Mouse (Mus musculus) lung, postnatal 14 days (tissue): ENCODE data around the gene Cyp4f40.
"Not testable (repeated sequence)": the region's sequence is repeated elsewhere in the genome, so short reads cannot be mapped to it uniquely, and the experiment has no call there.

Source experiments
- DNase-seq: peaks from one replicate; pipeline ENCODE4 v3.0.0; 2021

Gene Cyp4f40

DNA sequence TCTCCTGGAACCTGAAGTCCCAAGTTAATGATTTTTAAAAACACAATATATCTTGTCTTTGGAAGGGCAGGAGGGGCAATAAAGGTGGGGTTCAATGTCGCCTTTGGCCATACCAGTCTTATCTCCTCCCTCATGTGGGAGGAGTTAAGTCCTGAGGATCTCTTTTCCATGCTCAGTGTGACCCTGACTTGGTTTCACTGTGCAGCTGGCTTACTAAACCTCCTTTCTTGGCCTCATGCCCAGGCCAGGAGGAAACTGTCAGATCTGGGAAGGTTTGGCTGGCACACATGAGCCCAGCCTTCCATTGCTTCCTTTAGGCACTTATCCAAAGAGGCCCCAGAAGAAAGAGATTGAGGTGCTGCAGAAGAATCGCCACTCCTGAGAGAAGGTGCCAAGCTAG is at the start of gene Cyp4f40:
TSS of gene Cyp4f40 (plus strand) at position 189 of the 400 bp plus-strand sequence.
- peak; percentile 56 for DNase-seq

DNA sequence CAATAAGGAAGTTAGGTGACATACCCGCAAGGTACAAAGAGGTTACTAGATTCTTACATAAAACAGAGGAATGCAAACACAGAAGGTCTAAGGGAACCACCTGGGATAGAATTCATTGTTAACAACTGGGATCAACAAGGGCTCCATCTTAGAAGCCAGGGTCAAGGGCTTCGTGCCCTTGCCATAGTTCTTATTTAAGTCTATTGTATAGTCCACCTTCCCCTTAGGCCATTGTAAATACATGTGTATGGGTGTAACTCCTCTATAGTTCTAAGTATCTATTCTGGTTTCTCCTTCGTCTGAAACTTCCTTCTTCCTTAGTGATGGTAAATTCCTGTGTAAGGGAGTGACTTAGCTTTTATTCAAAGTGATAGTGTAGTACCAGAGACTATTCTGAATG is 48.5 kb upstream of the Cyp4f40 start:
- not testable (repeated sequence) for DNase-seq

DNA sequence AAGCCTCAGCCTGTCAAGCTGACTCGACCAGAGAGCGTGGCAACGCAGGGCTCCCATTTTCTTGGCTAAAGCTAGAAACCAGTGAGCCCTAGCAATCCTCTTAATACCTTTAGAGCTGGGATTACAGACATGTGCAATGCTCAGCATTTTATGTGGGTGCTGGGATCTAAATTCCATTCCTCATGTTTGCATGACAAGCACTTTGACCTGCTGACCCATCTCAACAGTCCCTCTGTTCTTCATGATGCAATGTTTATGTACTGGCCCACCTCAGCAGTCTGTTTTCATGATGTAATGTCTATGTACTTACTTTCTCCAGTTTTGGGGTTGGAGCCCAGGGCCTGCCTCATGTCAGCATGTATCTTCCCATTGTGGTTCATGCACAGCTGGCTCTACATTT is 47.8 kb upstream of the Cyp4f40 start:
- no peak for DNase-seq

DNA sequence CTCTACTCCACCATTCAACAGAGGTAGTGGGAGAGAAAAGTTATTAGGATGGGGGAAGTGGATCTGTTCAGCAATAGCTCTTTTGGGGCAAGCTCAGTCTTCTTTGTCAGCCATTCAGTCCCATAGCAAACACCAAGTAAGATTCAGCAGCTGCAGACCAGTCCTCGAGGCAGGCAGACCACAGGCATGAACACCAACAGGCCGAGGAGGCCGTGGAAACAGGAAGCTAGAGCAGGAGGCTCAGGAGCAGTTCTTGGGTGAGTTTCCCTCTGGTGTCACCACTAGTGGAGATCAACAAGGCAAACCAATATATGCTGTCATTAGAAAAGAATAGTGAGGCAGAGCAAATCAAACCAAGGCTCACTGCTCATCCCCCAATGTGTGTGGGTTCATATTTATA is 46.3 kb upstream of the Cyp4f40 start:
- DNase-seq, result no peak

DNA sequence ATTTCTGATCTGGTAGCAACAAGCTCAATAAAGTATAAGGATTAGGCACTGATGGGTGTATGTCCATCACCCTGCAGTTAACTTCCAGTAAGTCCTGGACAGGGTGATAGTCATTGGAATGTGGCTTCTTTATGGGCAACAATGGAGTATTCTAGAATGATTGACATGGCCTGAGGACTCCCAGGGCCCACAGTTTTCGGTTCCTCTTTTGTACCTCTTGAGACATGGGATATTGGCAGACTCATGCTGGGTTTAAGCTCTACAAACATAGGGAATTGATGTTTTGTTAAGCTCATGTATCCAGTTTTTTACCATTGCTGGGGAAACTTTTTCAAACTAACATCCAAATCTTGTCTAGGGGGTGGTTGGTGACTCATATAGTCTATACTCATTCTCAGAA is 41.4 kb upstream of the Cyp4f40 start:
- DNase-seq, result no peak

DNA sequence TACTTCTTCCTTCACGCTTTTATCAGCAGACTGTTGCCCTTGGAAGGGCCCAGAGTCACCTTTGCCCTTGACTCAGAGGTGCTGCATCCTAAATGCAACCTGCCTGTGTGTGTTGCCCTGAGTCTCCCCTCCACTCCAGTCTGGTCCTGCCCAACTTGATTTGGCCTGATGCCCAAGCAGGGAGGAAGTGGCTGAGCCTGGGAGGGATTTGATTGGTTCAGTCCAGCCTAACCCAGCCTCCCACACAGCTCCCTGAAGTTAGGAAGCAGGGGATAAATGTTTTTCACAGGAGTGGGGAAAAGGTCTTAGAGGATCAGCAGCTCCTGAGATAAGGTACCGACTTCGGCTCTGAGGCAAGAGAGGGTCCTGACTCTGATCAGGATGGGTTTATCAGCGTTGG is 37.7 kb upstream of the Cyp4f40 start, which contains the start of gene Cyp4f37:
TSS of gene Cyp4f37 (plus strand) at position 292 of the 400 bp plus-strand sequence.
- not testable (repeated sequence) for DNase-seq

DNA sequence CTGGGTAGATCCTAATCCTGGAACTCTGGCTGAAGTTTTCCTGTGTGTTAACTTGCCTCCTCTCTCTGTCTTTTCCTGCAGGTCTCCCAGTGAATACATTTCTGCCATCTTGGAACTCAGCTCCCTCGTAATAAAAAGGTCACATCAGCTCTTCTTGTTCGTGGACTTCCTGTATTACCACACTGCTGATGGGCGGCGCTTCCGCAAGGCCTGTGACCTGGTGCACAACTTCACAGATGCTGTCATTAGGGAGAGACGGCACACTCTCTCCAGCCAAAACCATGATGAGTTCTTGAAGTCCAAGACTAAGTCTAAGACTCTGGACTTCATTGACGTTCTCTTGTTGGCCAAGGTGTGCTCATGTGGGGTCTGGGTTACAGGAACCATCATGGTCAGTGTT is 29.0 kb upstream of the Cyp4f40 start:
- not testable (repeated sequence) for DNase-seq

DNA sequence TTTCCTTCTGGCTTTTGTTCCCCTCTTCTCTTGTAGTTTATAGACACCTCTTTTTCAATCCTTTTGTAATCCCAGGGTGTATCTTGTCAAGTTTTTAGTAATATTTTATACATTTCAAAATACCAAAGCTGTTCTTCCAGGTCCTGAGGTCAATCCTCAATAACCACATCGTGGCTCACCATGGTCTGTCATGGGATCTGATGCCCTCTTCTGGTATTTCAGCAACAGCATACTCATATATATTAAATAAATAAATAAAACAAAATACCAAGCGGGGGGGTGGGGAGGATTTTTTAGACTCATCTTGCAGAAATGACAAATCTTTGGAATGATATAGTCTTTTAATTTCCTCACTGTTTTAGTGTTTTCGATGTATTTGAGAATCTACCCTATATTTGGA is 26.8 kb upstream of the Cyp4f40 start:
- no peak for DNase-seq

DNA sequence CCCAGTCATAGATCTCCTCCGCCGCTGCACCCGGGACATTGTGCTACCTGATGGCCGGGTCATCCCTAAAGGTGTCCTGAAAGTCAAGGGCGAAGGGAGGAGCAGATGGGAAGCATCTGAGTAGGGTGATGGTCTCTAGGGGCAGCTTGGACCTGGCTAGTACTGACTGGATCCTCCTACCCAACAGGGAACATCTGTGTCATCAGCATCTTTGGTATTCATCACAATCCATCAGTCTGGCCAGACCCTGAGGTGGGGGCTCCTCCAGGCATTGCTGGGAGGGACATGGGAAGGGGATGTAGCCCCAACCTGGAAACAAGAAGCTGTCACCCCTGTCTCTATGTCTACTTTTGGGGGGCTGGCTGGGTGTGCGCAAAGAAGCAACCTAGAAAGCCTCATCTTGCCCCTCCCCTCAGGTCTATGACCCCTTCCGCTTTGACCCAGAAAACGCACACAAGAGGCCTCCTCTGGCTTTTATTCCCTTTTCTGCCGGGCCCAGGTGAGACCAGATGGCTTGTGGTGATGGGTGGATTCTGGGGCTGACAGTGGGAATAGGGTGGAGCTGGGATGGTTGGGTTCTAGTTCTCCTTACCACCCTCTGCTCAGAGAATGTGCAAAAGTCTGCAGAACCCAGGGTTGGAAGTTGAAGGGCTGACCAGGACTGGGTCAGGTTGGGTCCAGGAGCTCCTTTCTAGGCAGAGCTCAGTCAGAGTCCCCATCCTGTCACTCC is 24.3 kb upstream of the Cyp4f40 start:
- DNase-seq, result not testable (repeated sequence)

DNA sequence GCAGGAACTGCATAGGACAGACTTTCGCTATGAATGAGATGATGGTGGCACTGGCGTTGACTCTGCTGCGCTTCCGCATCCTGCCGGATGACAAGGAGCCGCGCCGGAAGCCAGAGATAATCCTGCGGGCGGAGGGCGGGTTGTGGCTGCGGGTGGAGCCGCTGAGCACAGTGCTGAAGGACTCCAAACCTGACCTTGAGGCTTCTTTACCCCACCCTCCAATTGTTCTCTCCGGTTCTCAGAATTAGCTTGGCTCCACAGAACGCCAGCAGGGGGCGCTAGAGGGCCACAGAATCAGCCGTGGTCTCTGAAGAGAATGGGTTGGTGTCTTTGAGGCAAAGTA is 23.8 kb upstream of the Cyp4f40 start:
- DNase-seq, result peak; percentile 88

DNA sequence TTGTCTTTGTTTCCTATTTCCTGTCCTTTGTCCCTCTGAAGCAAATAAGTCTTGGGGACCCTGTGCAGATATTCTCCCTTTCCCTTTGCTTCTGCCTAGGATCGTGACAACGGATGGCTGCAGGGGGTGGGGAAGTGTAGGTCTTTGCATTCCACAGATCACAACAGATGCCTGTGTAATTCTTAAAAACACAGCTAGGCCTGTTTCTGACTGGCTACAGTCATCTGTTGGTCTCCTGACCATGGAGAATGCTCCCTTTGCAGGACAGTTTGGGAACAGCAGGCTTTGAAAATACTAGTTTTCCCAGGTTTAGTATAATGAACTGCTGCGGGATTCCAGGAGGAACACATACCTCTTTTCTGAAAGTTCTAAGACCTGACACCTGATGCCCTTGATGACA is 22.4 kb upstream of the Cyp4f40 start:
- no peak for DNase-seq

DNA sequence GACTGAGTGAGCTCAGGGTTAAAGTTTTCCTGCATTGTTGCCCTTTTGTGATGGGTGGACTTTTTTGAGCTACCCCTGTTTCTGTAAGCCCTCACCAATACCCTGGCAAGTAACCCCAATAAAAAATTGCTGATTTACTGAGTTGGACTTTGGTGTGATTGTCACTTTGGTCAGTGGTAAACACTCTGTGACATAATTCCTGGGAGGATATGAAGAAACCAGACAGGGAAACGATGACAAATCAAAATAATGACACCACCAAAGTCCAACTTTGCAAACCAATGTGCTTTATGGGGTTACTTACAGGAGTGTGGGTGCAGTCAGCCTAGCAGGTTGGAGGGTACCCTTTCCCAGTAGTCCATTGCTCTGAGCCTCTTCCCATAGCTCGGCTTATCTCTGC is 21.5 kb upstream of the Cyp4f40 start:
- DNase-seq, result no peak

DNA sequence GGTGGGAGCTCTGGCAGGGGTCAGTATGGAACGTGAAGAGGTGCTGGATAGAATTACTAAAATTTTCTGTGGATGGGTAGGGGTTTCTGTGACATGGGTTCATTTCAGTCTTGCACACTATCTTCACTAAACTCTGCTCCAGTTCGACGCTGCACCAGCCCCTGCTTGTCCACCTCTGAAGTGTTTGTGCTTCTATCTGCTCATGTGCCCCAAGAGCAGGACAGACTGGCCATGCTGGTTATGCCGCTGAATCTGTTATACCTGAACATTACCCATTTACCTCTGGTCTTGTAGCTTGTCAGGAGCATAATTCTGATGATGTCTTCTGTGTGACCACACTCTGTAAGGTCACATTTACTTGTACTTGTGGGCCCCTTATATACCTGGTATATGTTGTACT is 12.1 kb upstream of the Cyp4f40 start:
- DNase-seq, result no peak

DNA sequence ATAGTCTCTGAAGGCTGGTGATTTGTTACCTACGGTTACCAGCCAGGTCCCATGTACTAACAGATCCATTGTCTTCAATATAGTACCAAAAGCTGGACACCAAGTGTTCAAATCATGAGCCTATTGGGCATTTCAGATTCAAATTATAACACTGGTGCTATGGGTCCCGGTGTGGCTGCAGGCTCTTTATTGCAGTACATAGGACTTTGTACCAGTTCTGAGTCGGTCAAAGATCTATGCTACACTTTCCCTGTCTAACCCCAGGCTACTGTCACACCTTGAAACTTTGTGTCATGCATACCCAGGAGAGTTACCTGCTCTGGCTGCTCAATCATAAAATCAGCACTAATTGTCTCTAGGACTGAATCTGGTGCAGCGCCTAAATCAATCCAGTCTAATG is 4.8 kb upstream of the Cyp4f40 start:
- no peak for DNase-seq

DNA sequence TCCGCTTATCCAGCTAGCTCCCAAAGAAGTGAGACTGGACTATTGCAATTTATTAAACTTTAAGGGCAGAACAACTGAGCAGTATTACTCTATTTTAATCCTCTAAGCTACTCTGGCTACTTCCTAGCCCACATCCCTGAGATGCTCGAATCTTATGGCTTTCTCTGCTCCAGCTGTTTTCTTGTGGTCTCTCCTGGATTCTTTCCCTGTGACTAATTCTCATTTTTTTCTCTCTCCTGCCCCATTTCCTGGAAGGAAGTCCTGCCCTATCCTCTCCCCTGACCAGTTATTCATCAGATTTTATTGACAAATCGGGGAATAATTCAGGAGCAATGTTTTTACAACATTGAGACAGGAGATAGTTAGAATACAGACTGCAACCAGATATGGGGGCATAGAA is 1.7 kb upstream of the Cyp4f40 start:
- no peak for DNase-seq

DNA sequence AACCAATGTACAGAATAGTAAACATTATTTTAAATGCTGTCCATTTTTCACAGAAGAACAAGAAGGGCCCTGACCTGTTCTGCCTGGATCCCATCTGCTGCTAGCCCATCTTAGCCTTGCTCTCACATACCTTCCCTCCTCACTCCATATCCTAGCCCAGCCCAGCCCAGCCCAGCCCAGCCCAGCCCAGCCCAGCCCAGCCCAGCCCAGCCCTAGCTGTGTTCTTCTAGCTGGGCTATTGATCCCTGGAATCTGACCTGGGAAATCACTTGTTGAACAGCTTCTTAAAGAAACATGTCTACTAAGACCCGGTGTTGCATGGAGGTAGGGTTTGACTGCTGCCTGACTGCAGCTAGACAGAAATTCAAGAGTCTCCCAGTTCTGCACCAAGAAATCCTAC is 454 bp upstream of the Cyp4f40 start:
- DNase-seq, result no peak

DNA sequence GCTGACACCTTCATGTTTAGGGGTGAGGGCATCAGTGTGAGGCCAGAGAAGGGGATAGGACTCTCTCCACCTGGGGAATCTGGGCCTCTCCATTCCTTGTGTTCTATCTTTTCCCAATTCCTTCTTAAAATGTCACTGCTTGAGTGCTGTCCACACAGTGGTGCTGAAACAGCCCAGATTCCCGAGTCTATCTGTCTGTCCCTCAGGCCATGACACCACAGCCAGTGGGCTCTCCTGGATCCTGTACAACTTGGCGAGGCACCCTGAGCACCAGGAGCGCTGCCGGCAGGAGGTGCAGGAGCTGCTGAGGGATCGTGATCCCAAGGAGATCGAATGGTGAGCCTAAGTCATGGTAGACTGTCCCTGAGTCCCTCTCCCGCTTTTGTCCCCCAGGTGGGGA is 15.3 kb downstream of the Cyp4f40 start:
- no peak for DNase-seq

DNA sequence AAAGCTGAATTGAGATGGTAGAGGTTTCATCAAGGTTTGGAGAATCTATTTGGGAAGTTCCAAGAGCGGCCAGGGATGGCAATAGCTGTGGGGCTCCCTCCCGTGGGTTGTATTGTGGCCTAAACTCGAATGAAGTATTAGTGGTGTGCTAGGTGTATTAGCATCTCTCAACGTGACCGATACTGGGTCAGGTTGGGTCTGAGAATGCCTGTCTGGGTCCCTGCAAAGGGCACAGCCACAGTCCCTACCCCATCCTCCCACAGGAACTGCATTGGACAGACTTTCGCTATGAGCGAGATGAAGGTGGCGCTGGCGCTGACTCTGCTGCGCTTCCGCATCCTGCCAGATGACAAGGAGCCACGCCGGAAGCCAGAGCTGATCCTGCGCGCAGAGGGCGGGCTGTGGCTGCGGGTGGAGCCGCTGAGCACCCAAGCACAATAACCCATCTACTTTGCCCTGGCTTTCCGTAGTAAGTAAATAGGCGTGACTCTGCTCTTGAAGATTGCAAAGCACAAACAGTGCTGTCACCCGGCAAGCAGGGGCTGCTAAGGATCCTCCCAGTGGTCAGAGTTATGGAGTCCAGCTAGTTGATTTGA is 17.4 kb downstream of the Cyp4f40 start:
- DNase-seq, result peak; percentile 6

DNA sequence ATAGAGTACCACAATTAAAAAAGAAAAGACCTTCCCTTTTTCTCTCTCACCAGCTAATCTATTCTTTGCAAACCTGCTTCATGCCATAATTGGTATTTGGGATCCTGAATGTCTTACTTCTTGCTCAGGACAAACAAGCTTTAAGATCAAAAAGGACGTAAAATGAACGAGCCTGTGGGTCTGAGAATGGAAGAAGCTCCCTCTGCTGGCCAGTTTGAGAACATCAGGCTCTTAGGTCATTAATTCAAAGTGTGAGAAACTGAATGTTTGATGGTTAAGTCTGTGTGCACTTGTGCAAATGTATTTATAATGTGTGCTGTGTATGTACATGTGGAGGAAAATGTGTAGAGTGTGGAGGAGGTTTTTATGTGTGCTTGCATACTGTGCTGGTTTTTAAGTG is 21.7 kb downstream of the Cyp4f40 start:
- DNase-seq, result peak; percentile 66

DNA sequence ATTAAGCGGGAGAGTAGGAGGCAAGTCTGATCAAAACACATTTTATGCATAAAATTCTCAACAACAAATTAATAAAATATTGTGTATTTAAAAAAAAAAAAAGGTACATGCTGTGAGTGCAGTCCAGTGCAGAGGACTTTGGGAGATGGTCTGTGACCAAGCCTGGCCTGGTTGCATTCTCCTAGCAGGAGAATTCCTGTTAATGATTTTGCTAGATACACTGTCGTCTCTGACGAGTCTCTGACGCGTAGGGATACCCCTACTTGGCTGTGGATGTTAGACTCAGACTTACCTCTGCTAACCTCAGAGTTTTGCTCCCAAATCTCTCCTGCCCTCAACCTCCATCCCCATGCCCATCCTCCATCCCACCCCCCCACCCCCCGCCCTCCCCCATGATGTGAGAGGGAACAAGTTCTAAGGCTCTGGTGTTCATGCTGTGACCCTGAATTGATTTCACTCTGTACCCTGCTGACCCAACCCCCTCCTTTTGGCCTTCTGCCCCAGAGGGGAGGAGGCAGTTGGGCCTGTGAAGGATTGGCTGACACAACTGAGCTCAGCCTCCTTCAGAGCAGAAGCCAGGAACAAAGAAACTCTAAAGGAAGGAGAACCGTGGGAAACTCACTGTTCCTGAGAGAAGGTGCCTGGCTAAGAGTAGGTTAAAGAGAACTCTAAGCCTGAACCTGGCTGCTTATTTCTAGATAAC is 26.5 kb downstream of the Cyp4f40 start, which contains the start of gene Cyp4f15:
TSS of gene Cyp4f15 (plus strand) at position 580 of the 703 bp plus-strand sequence.
- DNase-seq, result peak; percentile 9

DNA sequence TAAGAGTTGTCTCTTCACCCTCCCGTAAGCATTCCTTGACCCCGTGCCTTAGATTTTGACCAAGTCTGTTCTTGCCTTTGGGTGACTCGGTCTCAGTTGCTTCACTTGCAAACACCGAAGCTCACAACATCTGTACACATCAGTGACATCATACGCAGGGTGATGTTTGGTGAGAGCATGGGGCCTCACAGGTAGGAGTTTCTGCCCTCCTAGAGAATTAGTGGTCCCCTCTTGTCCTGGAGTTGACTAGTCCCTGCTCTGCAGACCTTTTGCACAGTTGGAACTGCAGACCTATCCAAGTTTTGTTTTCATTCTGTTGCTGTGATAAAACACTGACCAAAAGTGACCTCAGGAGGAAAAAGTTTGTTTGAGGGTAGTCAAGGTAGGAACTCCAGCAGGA is 28.0 kb downstream of the Cyp4f40 start:
- DNase-seq, result no peak

DNA sequence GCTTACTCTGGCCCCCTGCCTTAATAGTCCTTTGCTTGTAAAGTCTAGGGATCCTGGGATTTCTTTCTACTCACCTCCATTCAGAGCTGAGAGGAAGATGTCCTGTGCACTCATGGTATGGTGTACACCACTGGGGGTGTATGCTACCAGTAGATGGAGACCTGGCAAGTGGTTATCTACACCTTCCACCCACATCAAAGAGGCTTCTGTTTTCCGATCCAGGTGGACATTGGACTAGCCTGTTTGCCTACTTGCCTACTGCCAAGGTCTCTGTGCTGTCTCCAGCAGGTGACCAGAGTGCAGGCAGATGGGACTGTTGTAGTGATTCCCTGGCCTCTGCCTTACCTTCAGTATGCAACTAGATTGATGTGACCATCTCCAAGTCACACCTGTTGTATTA is 32.3 kb downstream of the Cyp4f40 start:
- no peak for DNase-seq

DNA sequence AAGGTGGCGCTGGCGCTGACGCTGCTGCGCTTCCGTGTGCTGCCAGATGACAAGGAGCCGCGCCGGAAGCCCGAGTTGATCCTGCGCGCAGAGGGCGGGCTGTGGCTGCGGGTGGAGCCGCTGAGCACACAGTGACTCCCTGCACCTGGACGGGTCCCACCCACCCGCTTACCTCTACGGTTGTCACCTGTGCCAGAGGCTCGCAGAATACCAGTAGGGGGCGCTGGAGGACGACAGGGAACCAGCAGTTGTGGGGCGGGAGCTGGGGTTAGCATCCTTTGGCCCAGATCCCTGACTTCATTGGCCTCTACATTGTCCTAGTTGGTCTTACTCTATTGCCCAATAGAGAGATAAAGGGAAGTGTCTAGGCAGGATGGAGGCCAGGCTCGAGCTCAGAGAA is 44.1 kb downstream of the Cyp4f40 start:
- DNase-seq, result peak; percentile 43

DNA sequence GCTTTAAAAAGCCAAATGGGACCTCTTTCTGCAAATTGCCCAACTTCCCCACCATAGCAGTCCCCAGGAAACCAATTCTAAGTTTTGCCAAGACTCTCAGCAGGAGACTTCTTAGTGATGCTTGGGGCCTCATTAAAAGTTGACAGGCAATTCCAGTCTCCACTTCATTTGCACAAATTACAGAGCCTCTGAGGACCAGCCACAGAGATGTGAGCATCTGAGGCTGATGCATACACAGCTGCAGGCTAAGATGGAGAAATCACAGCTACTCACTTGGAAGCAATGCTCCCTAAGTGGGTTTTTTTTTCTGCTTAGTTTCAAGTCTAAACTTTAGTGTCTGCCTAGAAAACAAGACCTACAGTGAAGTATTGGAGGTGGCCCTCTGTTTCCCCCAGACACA is 51.8 kb downstream of the Cyp4f40 start:
- not testable (repeated sequence) for DNase-seq
